Mouse (Mus musculus) olfactory bulb, adult 2 months (tissue): Measurements from ENCODE around the gene Ak1.

Source experiments
- CTCF ChIP-seq: fragments of 200-500 bp; IDR thresholded peaks from 2 replicates; pipeline ENCODE4 v1.5.1; 2012; ENCODE audit warnings: low read depth, mild to moderate bottlenecking, low read length, moderate library complexity; ENCODE audit not compliant: insufficient read depth
- POLR2A ChIP-seq: fragments of 200-500 bp; IDR thresholded peaks from 2 replicates; pipeline ENCODE4 v1.6.1; 2012; ENCODE audit warnings: mild to moderate bottlenecking, low read depth, low read length, moderate library complexity; ENCODE audit not compliant: insufficient read depth

DNA sequence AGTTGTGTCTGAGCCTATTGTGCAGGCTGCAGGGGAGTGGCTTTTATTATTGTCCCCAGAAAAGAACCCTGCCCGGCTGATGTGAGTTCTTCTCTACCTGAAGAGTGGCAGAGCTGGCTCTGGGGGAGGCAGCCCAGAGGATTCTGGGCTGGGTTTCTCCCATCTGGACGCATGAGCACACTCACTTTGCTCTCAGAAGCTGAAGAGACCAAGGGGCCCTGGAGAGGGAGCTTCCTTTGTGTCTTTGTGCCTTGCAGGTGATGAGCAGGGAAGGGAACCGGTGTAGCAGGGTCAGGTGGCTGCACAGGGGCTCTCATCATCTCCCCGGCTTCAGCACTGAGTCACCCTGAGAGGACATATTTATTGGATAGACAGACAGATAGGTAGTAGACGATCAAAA is 40.7 kb downstream of the Ak1 start:
- TF ChIP-seq CTCF (no peak), POLR2A (no peak)
